Mouse (Mus musculus) T-helper 1 cell (primary cell): ENCODE measurements around the gene Styxl1.

Experiments
- in situ Hi-C: fragments of 300-600 bp; cut with MboI, MseI; formaldehyde crosslinking; loops from one replicate; pipeline ENCODE4 v1.15.1; 2025; ENCODE audit warnings: high pct_unique_total_duplicates

Gene Styxl1

DNA sequence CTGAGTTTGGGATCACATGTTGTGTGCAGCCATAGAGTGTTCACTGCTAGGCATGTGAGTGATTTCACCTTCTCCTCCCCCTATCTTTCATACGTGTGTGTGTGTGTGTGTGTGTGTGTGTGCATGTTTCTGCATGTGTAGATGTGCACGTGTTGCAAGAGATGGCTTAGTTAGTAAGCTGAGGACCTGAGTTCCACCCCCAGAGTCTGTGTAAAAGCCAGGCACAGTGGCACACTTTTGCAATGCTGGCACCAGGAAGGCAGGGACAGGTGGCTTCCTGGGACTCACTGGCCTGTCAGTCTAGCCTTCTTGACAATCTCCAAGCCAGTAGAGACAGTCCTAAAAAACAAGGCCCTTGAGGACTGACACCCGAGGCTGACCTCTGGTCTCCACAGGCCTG is 13.2 kb downstream of the Styxl1 start:
- in situ Hi-C loops = loop anchor here (5.0 kb wide), 1 partner anchor 148 kb away; no protein-coding TSS in a partner anchor

DNA sequence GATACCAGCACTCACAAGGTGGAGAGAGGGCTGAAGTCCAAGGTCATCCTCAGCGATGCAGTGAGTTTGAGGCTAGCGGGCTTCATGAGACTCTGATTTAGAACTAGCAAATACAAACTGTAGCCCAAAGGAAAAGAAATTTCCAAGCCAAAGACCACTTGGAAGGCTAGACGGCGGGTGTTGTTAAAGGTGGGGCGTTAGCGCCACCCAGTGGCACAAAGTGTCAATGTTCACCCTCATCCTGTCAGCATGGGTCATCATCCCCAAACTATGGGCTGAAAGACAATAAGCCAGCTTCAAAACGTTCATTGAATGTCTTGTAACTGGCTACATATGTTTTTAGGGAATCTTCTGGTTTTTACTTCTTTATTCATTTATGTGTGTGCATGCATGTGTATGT is 14.7 kb downstream of the Styxl1 start:
- in situ Hi-C loops = no loop called here

DNA sequence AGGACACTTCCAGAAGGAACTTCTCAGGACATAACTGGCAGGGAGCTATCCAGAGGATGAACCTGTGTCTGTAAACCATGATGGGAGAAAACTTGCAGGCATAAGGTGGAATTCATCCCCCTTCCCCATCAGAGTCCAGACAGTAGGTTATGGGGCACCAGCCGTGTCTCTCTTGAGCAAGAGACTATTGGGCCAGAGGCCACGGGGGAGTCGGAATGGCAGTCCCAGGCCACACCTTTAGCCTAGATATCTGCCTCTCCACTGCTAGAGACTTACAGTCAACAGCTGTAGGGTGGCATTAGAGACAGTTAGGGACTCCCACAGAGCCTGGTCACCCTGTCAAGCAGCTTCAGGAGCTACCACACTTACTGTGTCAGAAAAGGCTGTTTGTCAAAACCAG is 16.3 kb downstream of the Styxl1 start:
- in situ Hi-C loops = no loop called here

DNA sequence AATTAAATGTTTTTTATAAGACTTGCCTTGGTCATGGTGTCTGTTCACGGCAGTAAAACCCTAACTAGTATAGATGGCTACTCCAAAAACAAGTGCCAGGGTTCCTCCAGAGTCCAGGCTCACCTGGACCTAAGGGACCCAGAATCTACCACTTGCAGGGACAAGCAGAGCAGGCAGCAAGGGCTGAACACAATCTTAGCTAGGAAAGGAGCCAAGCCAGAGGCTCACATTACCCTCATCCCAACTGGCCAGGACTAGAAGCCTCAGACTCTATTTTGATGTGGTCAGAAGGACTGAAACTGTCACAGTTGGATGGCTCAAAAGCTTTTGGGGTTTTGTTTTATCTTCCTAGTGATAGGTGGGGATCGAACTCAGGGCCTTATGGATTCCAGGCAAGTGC is 26.6 kb downstream of the Styxl1 start:
- in situ Hi-C loops = no loop called here

DNA sequence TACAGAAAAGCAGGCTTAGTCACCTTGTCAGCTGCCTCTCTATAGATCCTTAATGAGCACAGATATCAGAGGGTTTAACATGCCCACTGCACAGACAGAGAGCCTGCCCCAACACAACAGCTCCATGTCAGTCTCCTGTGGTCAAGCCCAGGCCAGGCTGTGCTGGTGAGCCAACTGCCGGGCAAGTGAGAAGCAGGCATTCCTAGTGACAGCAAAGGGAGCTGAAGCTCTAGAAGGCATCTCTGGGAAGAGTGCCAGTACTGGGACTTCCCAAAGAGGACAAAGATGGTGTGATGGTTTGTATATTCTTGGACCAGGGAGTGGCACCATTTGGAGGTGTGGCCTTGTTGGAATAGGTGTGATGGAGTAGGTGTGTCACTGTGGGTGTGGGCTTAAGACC is 27.1 kb downstream of the Styxl1 start:
- in situ Hi-C loops = no loop called here

DNA sequence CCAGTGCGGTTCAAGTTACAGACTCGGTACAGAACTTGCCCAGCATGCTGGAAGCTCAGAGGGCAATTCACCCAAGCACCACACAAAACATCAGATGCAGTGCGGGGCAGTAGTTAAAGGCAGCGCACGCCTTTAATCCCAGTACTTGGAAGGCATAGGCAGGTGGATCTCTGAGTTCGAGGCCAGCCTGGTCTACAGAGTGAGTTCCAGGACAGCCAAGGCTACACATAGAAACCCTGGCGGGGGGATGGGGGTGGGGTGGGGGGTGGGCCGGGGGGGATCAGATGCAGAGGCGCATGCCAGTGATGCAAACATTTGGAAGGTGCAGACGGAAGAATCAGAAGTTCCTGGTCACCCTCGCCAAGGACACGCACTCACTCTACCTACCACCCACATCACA is 33.4 kb downstream of the Styxl1 start:
- in situ Hi-C loops = no loop called here

DNA sequence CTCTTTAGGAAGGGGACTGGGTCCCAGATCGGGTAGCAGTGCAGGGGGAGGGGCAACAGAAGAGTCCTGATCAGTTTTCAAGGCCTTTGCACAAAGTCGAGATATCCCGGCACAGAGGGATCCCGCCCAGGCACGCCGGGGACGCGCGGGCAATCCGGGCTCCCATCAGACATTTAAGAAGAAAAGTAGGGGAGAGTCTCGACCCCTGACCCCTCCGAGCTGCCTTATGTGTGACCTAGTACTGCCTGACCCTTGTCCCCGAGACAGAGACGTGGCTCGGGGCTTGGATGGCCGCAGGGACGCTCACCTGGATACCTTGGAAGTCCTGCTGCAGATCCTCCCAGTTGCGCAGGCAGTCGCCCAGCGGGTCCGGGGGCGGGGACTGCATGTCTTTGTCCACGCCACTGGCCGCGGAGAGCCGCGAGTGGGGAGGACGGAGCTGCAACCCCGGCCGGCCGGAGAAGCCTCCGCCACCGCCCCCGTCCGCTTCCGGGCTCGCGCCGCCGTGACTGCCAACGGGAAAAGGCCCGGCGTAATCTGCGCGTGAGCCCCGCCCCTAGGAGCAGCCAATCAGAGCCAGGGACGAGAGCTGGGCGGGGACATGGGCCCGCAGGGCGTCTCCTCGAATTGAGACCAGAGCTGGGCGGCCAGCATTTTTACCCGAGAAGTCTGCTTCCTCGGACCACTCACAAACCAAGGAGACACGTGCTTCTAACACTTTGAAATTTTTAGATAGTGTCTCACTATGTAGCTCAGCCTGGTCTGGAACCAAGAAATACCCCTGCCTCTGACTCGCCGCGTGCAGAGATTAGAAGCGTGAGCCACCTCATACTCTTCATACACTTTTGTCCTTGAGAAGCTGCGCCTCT is 34.2 kb downstream of the Styxl1 start, which contains the start of gene Tmem120a:
Tmem120a (minus strand) TSS at position 708 of the 869 bp plus-strand sequence.
- in situ Hi-C loops = no loop called here

DNA sequence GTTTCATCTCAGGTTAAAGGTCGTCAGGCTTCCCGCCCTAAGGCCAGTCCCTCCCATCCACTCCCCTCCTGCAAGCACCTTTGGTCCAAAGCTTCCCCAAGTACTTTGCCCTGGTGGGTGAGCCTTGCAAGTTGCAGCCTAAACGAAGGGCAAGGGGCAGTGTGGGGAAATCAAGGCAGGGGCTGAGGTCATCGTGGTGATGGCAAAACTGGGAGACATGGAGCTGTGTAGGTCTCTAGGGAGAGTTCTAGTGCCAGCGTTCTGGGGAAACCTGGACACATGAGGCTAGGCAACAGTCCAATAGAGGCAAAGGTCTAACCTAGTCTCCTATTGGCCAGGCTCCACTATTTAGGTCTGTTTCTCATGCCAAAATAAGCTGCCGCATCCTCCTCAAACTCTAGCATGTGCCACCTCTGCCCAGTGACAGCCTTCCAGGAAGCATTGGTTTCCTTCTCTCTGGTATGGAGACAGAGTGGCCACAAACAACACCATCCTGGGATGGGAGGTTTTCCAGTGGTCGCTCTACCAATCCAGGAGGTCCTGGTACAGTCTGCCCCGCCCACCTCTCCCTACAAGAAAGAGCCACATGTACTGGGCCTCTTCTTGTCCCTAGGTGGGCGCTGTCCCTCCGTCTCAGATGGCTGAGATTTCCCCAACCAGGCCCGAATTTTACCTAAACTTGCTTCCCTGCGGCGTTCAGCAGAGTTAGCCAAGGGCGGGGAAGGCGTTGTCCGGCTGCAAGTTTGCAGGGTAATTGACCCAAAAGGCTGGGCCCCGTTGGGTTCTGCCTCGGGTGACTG is 35.0 kb downstream of the Styxl1 start:
- in situ Hi-C loops = no loop called here

DNA sequence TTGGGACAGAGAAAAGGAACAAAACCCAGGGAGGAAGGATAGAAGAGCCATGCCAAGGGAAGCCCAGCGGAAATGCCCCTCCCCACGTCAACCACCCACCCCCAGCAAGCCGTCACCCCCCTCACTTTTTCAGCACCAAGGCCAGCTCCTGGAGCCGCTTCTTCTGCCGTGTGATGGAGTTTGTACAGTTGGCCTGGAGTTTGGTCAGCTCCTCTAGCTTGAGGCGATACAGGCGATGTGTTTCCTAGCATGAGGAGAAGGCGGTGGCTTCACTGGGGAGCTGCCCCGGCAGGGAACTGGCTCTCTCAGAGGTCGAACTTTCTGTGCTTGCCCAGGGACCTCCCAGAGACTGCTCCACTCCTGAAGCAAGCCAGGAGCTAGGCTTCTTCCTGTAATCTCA is 36.0 kb downstream of the Styxl1 start:
- in situ Hi-C loops = no loop called here

DNA sequence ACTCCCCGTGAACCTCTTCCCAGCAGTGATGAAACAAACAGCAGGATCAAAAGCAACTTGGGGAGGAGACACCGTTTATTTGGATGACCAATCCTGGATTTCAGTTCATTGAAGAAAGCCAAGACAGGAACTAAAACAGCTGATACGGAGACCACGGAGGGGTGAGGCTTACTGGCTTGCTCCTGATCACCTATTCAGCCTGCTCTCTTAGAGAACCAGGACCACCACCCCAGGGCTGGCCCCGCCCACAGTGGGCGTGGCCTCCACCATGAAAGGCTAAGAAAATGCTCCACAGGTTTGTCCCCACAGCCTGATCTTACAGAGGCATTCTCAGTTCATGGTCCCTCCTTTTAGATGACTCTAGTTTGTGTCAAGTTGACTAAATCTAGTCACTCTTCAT is 39.9 kb downstream of the Styxl1 start:
- in situ Hi-C loops = no loop called here

DNA sequence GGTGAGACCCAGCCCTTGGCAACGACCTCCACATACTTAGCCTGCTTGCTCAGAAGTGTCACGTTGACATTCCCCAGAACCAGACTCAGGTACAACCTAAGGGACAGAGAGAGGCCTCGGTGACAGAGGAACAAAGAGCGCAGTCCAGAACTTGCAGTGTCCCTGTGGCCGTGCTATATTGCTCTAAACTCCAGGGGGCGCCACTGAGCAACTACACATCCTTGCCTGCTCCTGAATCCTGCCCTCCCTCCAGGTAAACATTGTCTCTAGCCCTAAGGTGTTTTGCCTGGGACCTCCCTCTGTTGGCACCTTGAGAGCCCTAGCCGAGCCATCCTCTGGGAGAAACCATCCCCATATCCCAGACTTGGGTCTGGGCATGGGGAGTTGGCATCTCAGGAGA is 41.0 kb downstream of the Styxl1 start:
- in situ Hi-C loops = no loop called here

DNA sequence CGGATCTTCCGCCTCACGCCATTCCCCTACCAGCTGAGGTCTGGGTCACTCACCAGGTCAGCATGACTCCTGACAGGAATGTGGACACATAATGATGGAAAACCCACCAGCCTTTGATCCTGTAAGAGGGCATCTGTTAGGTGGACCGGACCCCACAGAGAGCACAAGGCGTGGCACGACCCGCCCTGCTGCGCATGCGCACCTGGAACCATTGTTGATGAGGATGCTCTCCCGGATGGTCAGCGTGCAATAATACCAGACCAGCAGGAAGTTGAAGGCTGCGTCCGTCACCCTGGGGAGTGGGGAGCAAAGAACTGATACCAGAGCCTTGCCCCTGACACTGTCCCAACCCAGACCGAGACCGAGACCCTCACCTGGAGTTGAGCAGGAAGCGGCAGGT is 41.6 kb downstream of the Styxl1 start:
- in situ Hi-C loops = no loop called here

DNA sequence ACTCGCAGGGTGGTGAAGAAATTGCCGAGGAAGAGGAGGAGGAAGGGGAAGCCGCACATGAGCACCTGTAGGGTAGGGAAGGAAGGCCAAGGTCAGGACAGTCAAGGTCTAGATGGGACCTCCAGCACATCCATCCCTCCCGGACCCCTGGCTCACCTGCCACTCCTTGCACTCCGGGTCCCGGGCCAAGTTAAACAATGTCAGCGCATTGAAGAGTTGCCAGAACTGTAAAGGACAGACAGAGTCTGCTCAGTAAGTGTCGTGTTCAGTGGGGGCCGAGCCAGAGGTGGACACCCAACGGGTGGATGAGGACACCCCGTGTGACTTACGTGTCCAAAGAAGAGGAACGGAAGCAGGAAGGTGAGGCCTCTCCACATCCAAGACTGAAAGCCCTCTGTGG is 42.4 kb downstream of the Styxl1 start:
- in situ Hi-C loops = no loop called here

DNA sequence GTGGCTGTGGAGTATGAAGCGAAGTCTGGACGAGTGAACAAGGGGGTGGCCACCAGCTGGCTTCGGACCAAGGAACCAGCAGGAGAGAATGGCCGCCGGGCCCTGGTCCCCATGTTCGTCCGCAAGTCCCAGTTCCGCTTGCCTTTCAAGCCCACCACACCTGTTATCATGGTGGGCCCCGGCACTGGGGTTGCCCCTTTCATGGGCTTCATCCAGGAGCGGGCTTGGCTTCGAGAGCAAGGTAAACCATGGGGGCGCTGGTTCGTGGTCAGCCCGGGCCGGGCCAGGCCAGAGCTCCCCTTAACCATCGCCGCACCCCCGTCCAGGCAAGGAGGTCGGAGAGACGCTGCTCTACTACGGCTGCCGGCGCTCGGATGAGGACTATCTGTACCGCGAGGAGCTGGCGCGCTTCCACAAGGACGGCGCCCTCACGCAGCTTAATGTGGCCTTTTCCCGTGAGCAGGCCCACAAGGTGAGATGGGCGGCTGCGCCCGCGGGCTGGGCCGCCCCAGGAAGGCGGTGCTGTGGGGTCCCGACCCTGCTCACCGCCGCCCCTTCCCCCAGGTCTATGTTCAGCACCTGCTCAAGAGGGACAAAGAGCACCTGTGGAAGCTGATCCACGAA is 44.0 kb downstream of the Styxl1 start:
- in situ Hi-C loops = no loop called here

DNA sequence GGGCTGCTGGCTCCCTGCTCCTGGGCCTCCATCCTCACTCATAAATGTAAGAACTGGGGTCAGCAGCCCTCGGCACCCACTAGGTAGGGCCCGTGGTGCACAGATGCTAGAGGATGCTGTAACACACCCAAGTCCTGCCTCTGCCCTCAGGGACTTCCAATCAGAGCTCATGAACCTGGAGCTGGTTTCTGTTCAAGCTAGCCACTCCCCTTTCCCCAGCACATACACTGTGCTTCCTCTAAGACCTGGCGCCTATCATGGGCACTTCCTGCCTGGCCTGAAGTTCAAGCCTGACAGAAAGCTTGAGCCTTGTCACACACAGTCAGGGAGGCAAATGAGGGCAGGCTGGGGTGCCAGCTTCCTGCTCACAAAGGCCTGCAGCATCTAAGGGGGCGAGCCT is 45.1 kb downstream of the Styxl1 start:
- in situ Hi-C loops = no loop called here

DNA sequence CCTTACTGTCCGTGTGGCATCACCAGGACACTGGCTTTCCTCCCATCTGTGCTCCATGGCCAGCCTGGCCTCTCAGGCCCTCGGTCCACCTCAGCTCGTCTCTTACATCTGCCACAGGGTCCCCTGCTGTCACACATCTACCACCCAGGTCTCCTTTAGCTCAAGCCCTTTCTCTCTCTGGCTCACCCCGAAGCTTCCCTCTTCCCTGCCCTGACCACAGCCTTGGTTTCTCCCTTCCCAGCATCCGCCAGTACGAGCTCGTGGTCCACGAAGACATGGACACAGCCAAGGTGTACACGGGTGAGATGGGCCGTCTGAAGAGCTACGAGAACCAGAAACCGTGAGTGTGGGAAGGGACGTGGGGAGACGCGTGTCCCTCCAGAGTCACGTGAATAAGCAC is 46.9 kb downstream of the Styxl1 start:
- in situ Hi-C loops = no loop called here

DNA sequence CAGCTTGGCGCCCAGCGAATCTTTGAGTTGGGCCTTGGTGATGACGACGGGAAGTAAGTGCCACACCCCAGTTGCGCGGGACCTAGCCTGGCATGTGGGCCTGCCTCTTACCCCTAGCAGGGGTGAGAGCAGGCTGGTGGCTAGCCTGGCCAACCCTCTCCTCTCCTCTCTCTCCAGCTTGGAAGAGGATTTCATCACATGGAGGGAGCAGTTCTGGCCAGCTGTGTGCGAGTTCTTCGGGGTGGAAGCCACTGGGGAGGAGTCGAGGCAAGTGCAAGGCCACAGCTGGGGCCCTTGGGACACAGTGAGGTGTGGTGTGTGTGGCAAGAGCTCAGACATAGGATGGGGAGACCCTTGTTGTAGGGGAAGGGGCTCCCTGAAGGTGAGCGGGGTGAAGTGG is 47.3 kb downstream of the Styxl1 start:
- in situ Hi-C loops = no loop called here

DNA sequence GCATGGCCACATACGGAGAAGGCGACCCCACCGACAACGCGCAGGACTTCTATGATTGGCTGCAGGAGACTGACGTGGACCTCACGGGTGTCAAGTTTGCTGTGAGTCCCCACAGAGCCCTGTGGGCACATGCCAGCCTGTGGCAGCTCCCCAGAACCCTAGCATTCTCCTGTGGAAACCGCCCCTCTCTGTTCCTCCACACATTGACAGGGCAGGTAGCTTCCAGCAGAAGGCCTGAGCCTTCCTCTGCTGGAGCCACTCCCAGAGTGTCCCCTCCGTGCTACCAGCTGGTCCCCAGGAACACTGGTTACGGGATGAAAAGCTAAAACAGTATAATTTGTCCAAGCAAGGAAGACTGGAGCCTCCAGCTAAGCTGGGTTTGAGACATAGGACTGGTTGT is 47.9 kb downstream of the Styxl1 start:
- in situ Hi-C loops = no loop called here

DNA sequence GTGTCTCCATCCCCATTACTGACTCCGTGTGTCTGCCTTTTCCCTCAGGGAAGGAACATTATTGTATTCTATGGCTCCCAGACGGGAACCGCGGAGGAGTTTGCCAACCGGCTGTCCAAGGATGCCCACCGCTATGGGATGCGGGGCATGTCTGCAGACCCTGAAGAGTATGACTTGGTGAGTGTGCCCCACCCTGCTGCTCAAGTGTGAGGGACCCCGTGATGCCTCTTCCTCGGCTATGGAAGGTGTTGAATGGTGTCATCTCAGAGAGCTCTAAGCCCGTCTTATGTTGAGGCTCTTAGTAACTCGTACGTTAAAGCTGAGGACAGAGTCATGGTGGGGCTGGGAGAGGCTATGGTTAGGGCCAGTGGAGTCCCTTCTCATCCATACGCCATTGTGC is 48.8 kb downstream of the Styxl1 start:
- in situ Hi-C loops = no loop called here

DNA sequence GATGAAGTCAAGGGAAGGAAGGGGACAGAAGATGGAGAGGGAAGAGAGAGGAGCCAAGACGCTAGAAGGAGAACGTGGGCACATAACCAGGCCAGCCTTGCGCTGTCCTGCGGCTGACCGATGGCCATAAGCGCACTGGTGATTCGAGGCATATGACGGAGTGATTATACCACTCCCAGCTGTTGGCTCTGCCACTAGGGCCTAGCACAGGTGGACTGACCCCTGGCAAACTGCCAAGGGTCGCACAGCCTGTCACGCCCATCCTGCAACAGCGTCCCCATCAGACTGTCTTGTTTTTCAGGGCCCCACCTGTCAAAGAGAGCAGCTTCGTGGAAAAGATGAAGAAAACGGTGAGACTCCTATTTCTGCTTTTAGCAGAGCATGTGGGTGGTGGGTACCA is 49.8 kb downstream of the Styxl1 start:
- in situ Hi-C loops = no loop called here

DNA sequence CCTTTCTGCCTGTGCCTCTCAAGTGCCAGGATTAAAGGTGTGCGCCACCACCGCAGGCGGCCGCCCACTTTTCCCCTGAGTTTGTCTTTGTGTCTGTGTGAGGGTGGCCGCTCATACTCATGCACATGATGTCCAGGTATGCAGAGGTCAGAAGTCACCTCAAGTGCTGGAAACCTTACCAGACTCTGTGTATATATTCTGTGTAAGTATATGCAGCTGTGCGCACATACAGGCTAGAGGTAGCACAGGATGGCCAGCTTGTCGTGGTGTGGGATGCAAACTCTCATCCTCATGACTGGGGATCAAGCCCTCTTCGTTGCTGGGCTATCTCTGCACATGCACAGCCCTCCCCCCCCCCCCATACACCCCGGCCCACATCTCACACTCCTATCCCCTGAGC is 50.3 kb downstream of the Styxl1 start:
- in situ Hi-C loops = no loop called here

DNA sequence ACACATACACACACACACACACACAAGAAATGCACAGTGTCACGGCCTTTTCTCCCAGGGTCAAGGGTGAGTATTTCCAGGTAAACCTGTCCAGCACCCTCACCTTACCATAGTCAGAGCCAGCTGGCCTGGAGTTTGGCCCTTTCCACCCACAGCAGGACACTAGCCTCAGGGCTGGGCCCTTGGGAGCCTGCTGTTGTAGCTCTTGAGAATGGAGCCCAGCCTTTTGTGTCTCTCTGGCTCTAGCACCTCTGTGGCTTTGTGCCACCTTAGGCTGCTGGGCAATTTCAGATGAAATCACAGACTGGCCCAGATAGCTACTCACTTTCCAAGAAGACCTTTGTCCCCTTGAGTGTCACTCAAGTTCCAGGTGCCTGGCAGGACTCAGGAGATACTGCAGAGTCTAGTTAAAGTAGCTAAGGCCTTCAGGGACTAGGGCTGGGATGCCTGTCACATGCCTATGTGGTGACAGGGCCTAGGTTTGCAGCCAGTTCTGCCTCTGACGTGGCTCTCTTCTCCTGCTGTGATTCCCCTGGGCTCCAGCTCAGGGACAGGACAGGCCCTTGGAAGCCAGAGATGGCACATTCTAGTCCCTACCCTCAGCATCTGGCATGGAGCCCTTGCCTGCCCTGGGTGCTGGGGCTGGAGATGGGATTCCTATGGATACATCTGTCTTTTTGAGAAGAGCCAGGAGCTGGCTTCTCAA is 51.4 kb downstream of the Styxl1 start:
- in situ Hi-C loops = no loop called here
